Mouse (Mus musculus): ENCODE measurements around the gene Slc24a2.

The Slc24a2 gene

GRCm38 (mm10) chr4:86977272-86977671, 253.0 kb downstream of the Slc24a2 start:
- in situ Hi-C loops (cut with MboI; ENCODE audit: low sequenced_read_pairs): no loop called here

- in situ Hi-C loops (cut with MboI; ENCODE audit: low sequenced_read_pairs): no loop called here
Observed at GRCm38 (mm10) chr4:86957576-86958411, 272.5 kb downstream of the Slc24a2 start.

DNA sequence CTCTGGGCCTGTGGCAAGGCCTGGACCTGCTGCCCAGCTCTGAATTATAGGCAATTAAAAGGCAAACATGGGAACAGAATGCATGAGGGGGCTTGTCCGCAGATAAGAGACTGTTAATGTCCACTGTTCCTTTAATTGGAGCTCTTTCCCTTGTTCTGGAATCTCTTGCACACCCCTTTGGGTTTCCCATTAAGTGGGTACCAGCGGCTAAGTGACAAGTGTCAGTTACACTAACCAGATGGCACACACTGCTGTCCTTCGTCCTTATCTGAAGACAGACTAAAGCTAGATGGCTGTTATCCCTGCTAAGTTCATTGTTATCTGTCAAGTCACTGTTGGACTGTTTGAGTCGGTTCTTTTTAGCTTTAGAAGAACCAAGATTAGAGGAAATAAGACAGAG, 274.8 kb downstream of the Slc24a2 start:
- in situ Hi-C loops (cut with MboI; ENCODE audit: low sequenced_read_pairs): no loop called here

DNA sequence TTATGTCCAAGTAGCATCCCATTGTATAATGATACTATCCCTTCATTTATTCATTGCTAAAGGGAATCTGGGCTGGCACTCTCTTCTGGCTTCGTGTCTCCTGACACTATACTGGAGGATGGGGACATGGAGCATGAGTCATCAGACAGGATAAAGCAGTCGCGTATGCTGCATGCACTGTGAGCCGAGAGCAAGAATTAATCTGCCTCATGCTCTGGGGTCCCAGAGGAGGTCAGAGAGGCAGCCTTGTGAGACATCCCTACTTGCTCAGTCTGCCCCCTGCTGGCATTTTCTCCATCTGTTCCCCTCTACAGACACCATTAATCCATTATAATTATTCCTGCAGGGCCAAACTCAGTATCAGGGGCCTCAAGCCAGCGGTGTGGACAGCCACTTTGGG, 276.8 kb downstream of the Slc24a2 start:
- in situ Hi-C loops (cut with MboI; ENCODE audit: low sequenced_read_pairs): no loop called here

GRCm38 (mm10) chr4:86948794-86949193, 281.5 kb downstream of the Slc24a2 start:
- in situ Hi-C loops (cut with MboI; ENCODE audit: low sequenced_read_pairs): no loop called here

GRCm38 (mm10) chr4:86943296-86943695, 287.0 kb downstream of the Slc24a2 start:
- in situ Hi-C loops (cut with MboI; ENCODE audit: low sequenced_read_pairs): no loop called here

- in situ Hi-C loops (cut with MboI; ENCODE audit: low sequenced_read_pairs): no loop called here
Observed at GRCm38 (mm10) chr4:86942656-86943055, 287.6 kb downstream of the Slc24a2 start.

GRCm38 (mm10) chr4:86936706-86937105, 293.6 kb downstream of the Slc24a2 start:
- in situ Hi-C loops (cut with MboI; ENCODE audit: low sequenced_read_pairs): no loop called here

GRCm38 (mm10) chr4:86936217-86936616, 294.1 kb downstream of the Slc24a2 start:
- in situ Hi-C loops (cut with MboI; ENCODE audit: low sequenced_read_pairs): no loop called here
